10 mouse cellular contexts compared by ENCODE assay signal in genomic region chr8:122548891-122549439, GRCm38 (mm10). TPM values are rescaled to one million over a fixed set of nuclear protein-coding genes. Genes with fewer than 3 reads are reported as not detected.
DNase-seq lines count a peak whose midpoint lies in the region; ATAC-seq and TF ChIP-seq lines count a peak whose summit lies in the region.
"Had no signal": no experiment of that assay in that cellular context is flagged by ENCODE, and none has a peak within 500 bp of the region (broad histone marks: within the 10 kb centered on the region; RNA-seq: fewer than 3 reads in every experiment).

No protein-coding gene starts in this region.

- TF ChIP-seq EP300 in MEL (IDR thresholded peaks at IDR 0.05; ENCODE audit: low read depth in 1 of 2, low read length in 2 of 2), result no peak

- H3K79me2 ChIP-seq in MEL (ENCODE audit: control insufficient read depth, insufficient read depth, low read length, poor library complexity), result peaks cover 70% of the 10 kb centered on the region

- peak in 1 of 2 experiments; percentile 54; a peak in 2 of 4 replicates for TF ChIP-seq POLR2A in MEL (IDR thresholded peaks at IDR 0.05; ENCODE audit: control insufficient read depth in 1 of 2, insufficient read depth in 1 of 2, low read depth in 1 of 2, low read length in 2 of 2, poor library complexity in 1 of 2)
- TF ChIP-seq POLR2A in embryonic fibroblast, embryonic 13.5 days (IDR thresholded peaks at IDR 0.05; ENCODE audit: low read depth, low read length), result 0 out of 2 replicates have a peak, but pooled peaks have one; percentile 21

- peaks cover 23% of the 10 kb centered on the region for H3K4me1 ChIP-seq in limb, embryonic 11.5 days (ENCODE audit: control insufficient read depth, insufficient read depth, low read length)
- peaks cover 60% of the 10 kb centered on the region for H3K4me1 ChIP-seq in limb, embryonic 10.5 days
- peaks cover 0 to 27% of the 10 kb centered on the region in 2 experiments; a peak in 3 of 4 replicates for H3K4me1 ChIP-seq in MEL (ENCODE audit: control insufficient read depth in 1 of 2, insufficient read depth in 2 of 2, low read length in 2 of 2)
- peaks cover 9% of the 10 kb centered on the region for H3K4me1 ChIP-seq in embryonic fibroblast, embryonic 13.5 days (ENCODE audit: control insufficient read depth, insufficient read depth, low read length)
- peaks cover 65% of the 10 kb centered on the region for H3K4me1 ChIP-seq in liver, embryonic 16.5 days (ENCODE audit: control insufficient read depth, low read depth, low read length)

- H3K4me3 ChIP-seq in limb, embryonic 11.5 days (ENCODE audit: low read depth, low read length), result no peak overlapping the region
- no peak overlapping the region for H3K4me3 ChIP-seq in limb, embryonic 10.5 days
- H3K4me3 ChIP-seq in MEL (ENCODE audit: control insufficient read depth in 1 of 2, insufficient read depth in 1 of 2, low read depth in 2 of 2, low read length in 2 of 2), result peak overlapping the region in 1 of 2 experiments; percentile 50; a peak in 3 of 4 replicates
- peak overlapping the region; percentile 93 for H3K4me3 ChIP-seq in embryonic fibroblast, embryonic 13.5 days (ENCODE audit: insufficient read depth, low read length)
- peak overlapping the region; percentile 82 for H3K4me3 ChIP-seq in liver, embryonic 16.5 days (ENCODE audit: low read depth, low read length)

- H3K9me3 ChIP-seq in limb, embryonic 11.5 days (ENCODE audit: control insufficient read depth, low read length), result no peaks in the 10 kb centered on the region
- no peaks in the 10 kb centered on the region for H3K9me3 ChIP-seq in limb, embryonic 10.5 days (replicated peaks)
- no peaks in the 10 kb centered on the region for H3K9me3 ChIP-seq in MEL (replicated peaks; ENCODE audit: insufficient read depth, low read length)
- no peaks in the 10 kb centered on the region for H3K9me3 ChIP-seq in liver, embryonic 16.5 days (replicated peaks; ENCODE audit: control insufficient read depth, low read length)

- H3K4me2 ChIP-seq in limb, embryonic 11.5 days (ENCODE audit: low read depth, severe bottlenecking), result 0 out of 2 replicates have a peak overlapping the region, but pooled peaks have one; percentile 20
- peak overlapping the region; percentile 95 for H3K4me2 ChIP-seq in liver, embryonic 16.5 days (ENCODE audit: low read depth, low read length)

- no peak overlapping the region for H3K9ac ChIP-seq in limb, embryonic 11.5 days (ENCODE audit: low read length)
- peak overlapping the region; percentile 79 for H3K9ac ChIP-seq in MEL (ENCODE audit: control insufficient read depth, low read depth, low read length, poor library complexity, severe bottlenecking)
- H3K9ac ChIP-seq in liver, embryonic 16.5 days (ENCODE audit: low read depth, low read length), result peak overlapping the region; percentile 91

- no peak for ATAC-seq in limb, embryonic 11.5 days (ENCODE audit: insufficient number of reproducible peaks, low FRiP score, low TSS enrichment, low read depth)
- ATAC-seq in liver, embryonic 16.5 days (ENCODE audit: low read depth), result no peak

- no peak overlapping the region for H3K27ac ChIP-seq in limb, embryonic 11.5 days (replicated peaks; ENCODE audit: low read depth, low read length)
- no peak overlapping the region for H3K27ac ChIP-seq in limb, embryonic 10.5 days
- peak overlapping the region; percentile 63 for H3K27ac ChIP-seq in MEL (ENCODE audit: control insufficient read depth, low read depth, low read length)
- H3K27ac ChIP-seq in embryonic fibroblast, embryonic 13.5 days (ENCODE audit: insufficient read depth, low read length), result peak overlapping the region; percentile 79
- peak overlapping the region; percentile 96 for H3K27ac ChIP-seq in liver, embryonic 16.5 days (ENCODE audit: low read length)

- H3K36me3 ChIP-seq in limb, embryonic 11.5 days (ENCODE audit: control insufficient read depth, insufficient read depth, low read length), result no peaks in the 10 kb centered on the region
- H3K36me3 ChIP-seq in limb, embryonic 10.5 days, result peaks cover 10% of the 10 kb centered on the region; the same call in 1 of the 2 replicates
- H3K36me3 ChIP-seq in MEL (ENCODE audit: control insufficient read depth in 1 of 2, insufficient read depth in 2 of 2, low read length in 2 of 2), result peaks cover 3 to 27% of the 10 kb centered on the region in 2 experiments; a peak in 2 of 4 replicates
- peaks cover 4% of the 10 kb centered on the region; the same call in 1 of the 2 replicates for H3K36me3 ChIP-seq in liver, embryonic 16.5 days (ENCODE audit: control insufficient read depth, insufficient read depth)

- no peak for TF ChIP-seq RAD21 in MEL (IDR thresholded peaks at IDR 0.05; ENCODE audit: low read depth, low read length)

- H3K27me3 ChIP-seq in limb, embryonic 11.5 days (ENCODE audit: control insufficient read depth, insufficient read depth, low read length), result no peaks in the 10 kb centered on the region
- H3K27me3 ChIP-seq in limb, embryonic 10.5 days (ENCODE audit: low read depth, poor library complexity, severe bottlenecking), result no peaks in the 10 kb centered on the region
- no peaks in the 10 kb centered on the region for H3K27me3 ChIP-seq in MEL (ENCODE audit: control insufficient read depth in 1 of 2, insufficient read depth in 2 of 2, low read length in 2 of 2)
- no peaks in the 10 kb centered on the region for H3K27me3 ChIP-seq in liver, embryonic 16.5 days (ENCODE audit: control insufficient read depth, insufficient read depth, low read depth, low read length)

- no peak for TF ChIP-seq CTCF in MEL (IDR thresholded peaks at IDR 0.05 in 2 of 3, conservative IDR thresholded peaks at IDR 0.05 in 1 of 3; ENCODE audit: control insufficient read depth in 1 of 3, insufficient read depth in 1 of 3, low read depth in 2 of 3, low read length in 3 of 3, poor library complexity in 1 of 3, severe bottlenecking in 1 of 3)
- TF ChIP-seq CTCF in embryonic fibroblast, embryonic 13.5 days (IDR thresholded peaks at IDR 0.05; ENCODE audit: borderline replicate concordance, insufficient read depth, low read length), result no peak

- no peak for DNase-seq in limb, embryonic 11.5 days (ENCODE audit: low spot score)
- DNase-seq in limb, embryonic 10.5 days (ENCODE audit: low spot score), result no peak
- peak; percentile 53 for DNase-seq in MEL (ENCODE audit: low read depth, low spot score)
- DNase-seq in spleen, postnatal 4 days (ENCODE audit: low spot score in 2 of 2), result no peak
- no peak for DNase-seq in gastrocnemius, postnatal 14 days
- no peak for DNase-seq in right cerebral cortex, postnatal 36 days (ENCODE audit: low spot score in 2 of 2)
- DNase-seq: adrenal gland, postnatal 10 days; right cerebral cortex, adult 18-20 months had no signal

- intact Hi-C loops in gastrocnemius, postnatal 14 days (cut with DNase I; ENCODE audit: low total_unique reads), result no loop called here

- 89% methylated on average over 3 of the region's 3 CpGs for WGBS in limb, embryonic 11.5 days
- WGBS in limb, embryonic 10.5 days, result 75% methylated on average over 3 of the region's 3 CpGs
- WGBS in liver, embryonic 16.5 days (ENCODE audit: insufficient replicate concordance), result 41% methylated on average over 3 of the region's 3 CpGs

TF ChIP-seq in MEL, 35 proteins besides CTCF, POLR2A, EP300 and RAD21 (continues in another document):
- TF ChIP-seq GABPA (IDR thresholded peaks at IDR 0.05; ENCODE audit: low read depth, low read length) (no peak), USF2 (IDR thresholded peaks at IDR 0.05; ENCODE audit: borderline replicate concordance in 1 of 2, insufficient read depth in 1 of 2, low read depth in 1 of 2, low read length in 2 of 2) (no peak), SIN3A (IDR thresholded peaks at IDR 0.05; ENCODE audit: low read length) (0 out of 2 replicates have a peak, but pooled peaks have one; percentile 13), MAX (IDR thresholded peaks at IDR 0.05; ENCODE audit: low read length) (no peak), NELFE (IDR thresholded peaks at IDR 0.05; ENCODE audit: low read depth, low read length) (peak; percentile 20; the same call in 1 of the 2 replicates), BHLHE40 (IDR thresholded peaks at IDR 0.05; ENCODE audit: borderline replicate concordance, low read depth, low read length) (no peak), POLR2AphosphoS2 (IDR thresholded peaks at IDR 0.05; ENCODE audit: low read length) (0 out of 2 replicates have a peak, but pooled peaks have one; percentile 46)

RNA-seq across cellular contexts. Expression of gene Piezo1, which starts 2.2 kb away (rescaled TPM):
- 6.2 and 7.2 TPM in 2 replicates for polyA plus RNA-seq in limb, embryonic 11.5 days (2014; fragmentation: Nextera tagmentation; extraction: Ambion mirVana)
- 10.7 and 11.8 TPM in 2 replicates for polyA plus RNA-seq in limb, embryonic 10.5 days (2016; fragmentation: Nextera tagmentation; extraction: Ambion mirVana)
- total RNA-seq in MEL (2012; rRNA removed), result 144 and 155 TPM in 2 replicates
- 100 to 1,000 TPM in 1 of 2 experiments, 10 to 100 TPM in 1; 35.1 to 223 TPM for polyA plus RNA-seq in MEL (2012; ENCODE audit: insufficient read depth in 1 of 2, insufficient read length in 2 of 2, low read depth in 1 of 2, low replicate concordance in 2 of 2, missing spikeins in 1 of 2)
- polyA plus RNA-seq in embryonic fibroblast, embryonic 13.5 days (2011; ENCODE audit: insufficient read length, low read depth, missing spikeins), result 146 and 158 TPM in 2 replicates
- polyA plus RNA-seq in liver, embryonic 16.5 days (2015; fragmentation: Nextera tagmentation; extraction: Ambion mirVana), result 11.3 and 15.5 TPM in 2 replicates
- 10 to 100 TPM; 15.1 to 15.4 TPM for total RNA-seq in gastrocnemius, postnatal 14 days (2021)

RNA-seq across cellular contexts. Expression of gene Cdt1, which starts 18.9 kb away (rescaled TPM):
- 46.4 and 51.7 TPM in 2 replicates for polyA plus RNA-seq in limb, embryonic 11.5 days (2014; fragmentation: Nextera tagmentation; extraction: Ambion mirVana)
- 68.9 and 75.6 TPM in 2 replicates for polyA plus RNA-seq in limb, embryonic 10.5 days (2016; fragmentation: Nextera tagmentation; extraction: Ambion mirVana)
- total RNA-seq in MEL (2012; rRNA removed), result 64.3 and 74.6 TPM in 2 replicates
- polyA plus RNA-seq in MEL (2012; ENCODE audit: insufficient read depth in 1 of 2, insufficient read length in 2 of 2, low read depth in 1 of 2, low replicate concordance in 2 of 2, missing spikeins in 1 of 2), result 10 to 100 TPM in 1 of 2 experiments, not detected in 1; 84.5 TPM
- polyA plus RNA-seq in embryonic fibroblast, embryonic 13.5 days (2011; ENCODE audit: insufficient read length, low read depth, missing spikeins), result 11.8 and 15.9 TPM in 2 replicates
- 34.7 and 41.1 TPM in 2 replicates for polyA plus RNA-seq in liver, embryonic 16.5 days (2015; fragmentation: Nextera tagmentation; extraction: Ambion mirVana)
- 1 to 10 TPM; 1.8 to 3.0 TPM for total RNA-seq in gastrocnemius, postnatal 14 days (2021)

RNA-seq across cellular contexts. Expression of gene Aprt, which starts 27.7 kb away (rescaled TPM):
- polyA plus RNA-seq in limb, embryonic 11.5 days (2014; fragmentation: Nextera tagmentation; extraction: Ambion mirVana), result 271 and 284 TPM in 2 replicates
- 285 and 308 TPM in 2 replicates for polyA plus RNA-seq in limb, embryonic 10.5 days (2016; fragmentation: Nextera tagmentation; extraction: Ambion mirVana)
- total RNA-seq in MEL (2012; rRNA removed), result 239 and 243 TPM in 2 replicates
- 100 to 1,000 TPM in 1 of 2 experiments, not detected in 1; 287 TPM for polyA plus RNA-seq in MEL (2012; ENCODE audit: insufficient read depth in 1 of 2, insufficient read length in 2 of 2, low read depth in 1 of 2, low replicate concordance in 2 of 2, missing spikeins in 1 of 2)
- 140 and 214 TPM in 2 replicates for polyA plus RNA-seq in embryonic fibroblast, embryonic 13.5 days (2011; ENCODE audit: insufficient read length, low read depth, missing spikeins)
- polyA plus RNA-seq in liver, embryonic 16.5 days (2015; fragmentation: Nextera tagmentation; extraction: Ambion mirVana), result 196 and 204 TPM in 2 replicates
- total RNA-seq in gastrocnemius, postnatal 14 days (2021), result 10 to 100 TPM; 40.1 to 44.1 TPM

Comparison
In these comparisons a context has a peak if more than half of its experiments do, and no peak if none do; other contexts are left out.
1. H3K27ac ChIP-seq: peak in MEL (single experiment), embryonic fibroblast, embryonic 13.5 days (single experiment) and liver, embryonic 16.5 days (single experiment); none in limb, embryonic 11.5 days (single experiment) and limb, embryonic 10.5 days (single experiment).
2. H3K4me3 ChIP-seq: peak in embryonic fibroblast, embryonic 13.5 days (single experiment) and liver, embryonic 16.5 days (single experiment); none in limb, embryonic 11.5 days (single experiment) and limb, embryonic 10.5 days (single experiment).